Mouse (Mus musculus) cortical plate, adult 2 months (tissue): ENCODE measurements around the gene Tbc1d9b.

Experiments
- CTCF ChIP-seq: fragments of 200-500 bp; IDR thresholded peaks from 2 replicates; pipeline ENCODE4 v1.5.1; 2011; ENCODE audit warnings: mild to moderate bottlenecking, control low read depth, low read length; ENCODE audit not compliant: insufficient read depth; ENCODE audit errors: extremely low read depth
- POLR2A ChIP-seq: fragments of 200-500 bp; IDR thresholded peaks from 2 replicates; pipeline ENCODE4 v1.6.1; 2011; ENCODE audit warnings: mild to moderate bottlenecking, low read length, control low read depth; ENCODE audit not compliant: insufficient read depth; ENCODE audit errors: extremely low read depth

GRCm38 (mm10) chr11:50205434-50205833, 74.2 kb downstream of the Tbc1d9b start:
- no peak for TF ChIP-seq CTCF
- no peak for TF ChIP-seq POLR2A
